Mouse (Mus musculus) ovary, postnatal 36 days (tissue): Measurements from ENCODE around the gene Gpr4.

Experiments
- DNase-seq: peaks from one replicate; pipeline ENCODE4 v3.0.0; 2022; ENCODE audit warnings: low spot score, mixed read lengths

The Gpr4 gene

GRCm38 (mm10) chr7:19229404-19229803 lies 17.1 kb downstream of the Gpr4 start:
- no peak for DNase-seq

- no peak for DNase-seq
These were observed 17.8 kb downstream of the Gpr4 start for GRCm38 (mm10) chr7:19230041-19230580.

GRCm38 (mm10) chr7:19230899-19231298 lies 18.6 kb downstream of the Gpr4 start:
- DNase-seq: no peak

GRCm38 (mm10) chr7:19231849-19232248 lies 19.5 kb downstream of the Gpr4 start:
- DNase-seq: no peak

- DNase-seq: no peak
These were observed 22.3 kb downstream of the Gpr4 start for GRCm38 (mm10) chr7:19234652-19235051.

GRCm38 (mm10) chr7:19235092-19235671 lies 22.8 kb downstream of the Gpr4 start:
- no peak for DNase-seq

- no peak for DNase-seq
These were observed 24.1 kb downstream of the Gpr4 start for GRCm38 (mm10) chr7:19236411-19236810.

GRCm38 (mm10) chr7:19238344-19238743 lies 26.0 kb downstream of the Gpr4 start:
- no peak for DNase-seq

GRCm38 (mm10) chr7:19239423-19239822 lies 27.1 kb downstream of the Gpr4 start:
- DNase-seq: peak; percentile 84

GRCm38 (mm10) chr7:19239986-19240385 lies 27.6 kb downstream of the Gpr4 start:
- DNase-seq: no peak

- DNase-seq: no peak
These were observed 28.6 kb downstream of the Gpr4 start for GRCm38 (mm10) chr7:19240905-19241463.

- no peak for DNase-seq
These were observed 29.7 kb downstream of the Gpr4 start for GRCm38 (mm10) chr7:19242005-19242404.

- DNase-seq: no peak
These were observed 31.5 kb downstream of the Gpr4 start for GRCm38 (mm10) chr7:19243858-19244257.

- no peak for DNase-seq
These were observed 32.7 kb downstream of the Gpr4 start for GRCm38 (mm10) chr7:19245083-19245482.

GRCm38 (mm10) chr7:19246855-19247254 lies 34.5 kb downstream of the Gpr4 start:
- no peak for DNase-seq

GRCm38 (mm10) chr7:19247511-19247910 lies 35.2 kb downstream of the Gpr4 start:
- DNase-seq: no peak

GRCm38 (mm10) chr7:19252078-19252477 lies 39.7 kb downstream of the Gpr4 start:
- DNase-seq: no peak

GRCm38 (mm10) chr7:19253437-19253836 lies 41.1 kb downstream of the Gpr4 start:
- DNase-seq: no peak

GRCm38 (mm10) chr7:19255395-19255794 lies 43.1 kb downstream of the Gpr4 start:
- no peak for DNase-seq

- DNase-seq: no peak
These were observed 44.2 kb downstream of the Gpr4 start for GRCm38 (mm10) chr7:19256567-19256966.

- DNase-seq: peak; percentile 62
These were observed 45.2 kb downstream of the Gpr4 start for GRCm38 (mm10) chr7:19257390-19258022.

GRCm38 (mm10) chr7:19258336-19258735 lies 46.0 kb downstream of the Gpr4 start:
- DNase-seq: no peak

GRCm38 (mm10) chr7:19265147-19265546 lies 52.8 kb downstream of the Gpr4 start:
- no peak for DNase-seq
